13 mouse cellular contexts compared by ENCODE assay signal in genomic region chr6:95483127-95483526, GRCm38 (mm10).
DNase-seq lines count a peak whose midpoint lies in the region; ATAC-seq and TF ChIP-seq lines count a peak whose summit lies in the region.
"Had no signal": no experiment of that assay in that cellular context is flagged by ENCODE, and none has a peak within 500 bp of the region (broad histone marks: within the 10 kb centered on the region; RNA-seq: fewer than 3 reads in every experiment).

No protein-coding gene starts in this region.

- DNase-seq in hindbrain, postnatal 0 days (ENCODE audit: low spot score) = peak; percentile 47
- DNase-seq in urinary bladder, postnatal 14 days (ENCODE audit: low spot score) = peak; percentile 22
- no peak for DNase-seq in urinary bladder, adult 2 months (ENCODE audit: low spot score)
- peak; percentile 68 for DNase-seq in heart, postnatal 10 days
- DNase-seq in layer of hippocampus, adult 2 months (ENCODE audit: low spot score in 2 of 2) = no peak
- no peak for DNase-seq in layer of hippocampus, adult 9-10 months (ENCODE audit: low spot score)
- DNase-seq: liver; right cerebral cortex, postnatal 25 days; thymus, postnatal 4 days had no signal

- H3K4me1 ChIP-seq in hindbrain, postnatal 0 days (ENCODE audit: insufficient read depth, low read length) = 0 out of 2 replicates have a peak, but pooled peaks cover 5% of the 10 kb centered on the region
- peaks cover 7% of the 10 kb centered on the region; the same call in 1 of the 2 replicates for H3K4me1 ChIP-seq in hindbrain, embryonic 16.5 days (ENCODE audit: control insufficient read depth, insufficient read depth, low read depth, low read length)

- WGBS in hindbrain, postnatal 0 days = 44% methylated on average over 6 of the region's 6 CpGs
- 54% methylated on average over 6 of the region's 6 CpGs for WGBS in hindbrain, embryonic 16.5 days

- H3K9me3 ChIP-seq in hindbrain, postnatal 0 days (ENCODE audit: low read length) = no peaks in the 10 kb centered on the region
- H3K9me3 ChIP-seq in hindbrain, embryonic 16.5 days (ENCODE audit: control insufficient read depth, low read length) = no peaks in the 10 kb centered on the region
- H3K9me3 ChIP-seq: G1E; midbrain, embryonic 13.5 days had no signal

- peak; percentile 53; the same call in 1 of the 2 replicates for ATAC-seq in hindbrain, postnatal 0 days
- ATAC-seq in hindbrain, embryonic 16.5 days = no peak

- no peak overlapping the region for H3K9ac ChIP-seq in hindbrain, postnatal 0 days (replicated peaks; ENCODE audit: low read length)
- H3K9ac ChIP-seq in hindbrain, embryonic 16.5 days (ENCODE audit: low read depth, low read length) = no peak overlapping the region
- H3K9ac ChIP-seq: embryonic facial prominence, embryonic 13.5 days; midbrain, embryonic 13.5 days had no signal

- H3K27me3 ChIP-seq in hindbrain, postnatal 0 days (ENCODE audit: insufficient read depth, low read length) = no peaks in the 10 kb centered on the region
- no peaks in the 10 kb centered on the region for H3K27me3 ChIP-seq in hindbrain, embryonic 16.5 days (replicated peaks; ENCODE audit: control insufficient read depth, insufficient read depth, low read length)
- H3K27me3 ChIP-seq: embryonic facial prominence, embryonic 13.5 days; midbrain, embryonic 13.5 days had no signal

- H3K4me3 ChIP-seq in hindbrain, postnatal 0 days (ENCODE audit: low read length) = no peak overlapping the region
- H3K4me3 ChIP-seq in hindbrain, embryonic 16.5 days (ENCODE audit: low read length) = no peak overlapping the region
- no peak overlapping the region for H3K4me3 ChIP-seq in layer of hippocampus, adult 2 months
- H3K4me3 ChIP-seq: embryonic facial prominence, embryonic 13.5 days; midbrain, embryonic 13.5 days had no signal

- H3K36me3 ChIP-seq in hindbrain, postnatal 0 days (ENCODE audit: insufficient read depth, low read length) = no peaks in the 10 kb centered on the region
- no peaks in the 10 kb centered on the region for H3K36me3 ChIP-seq in hindbrain, embryonic 16.5 days (ENCODE audit: control insufficient read depth, insufficient read depth, low read length)
- H3K36me3 ChIP-seq: midbrain, embryonic 13.5 days had no signal

- no peak overlapping the region for H3K4me2 ChIP-seq in hindbrain, postnatal 0 days (ENCODE audit: low read depth, low read length)
- no peak overlapping the region for H3K4me2 ChIP-seq in hindbrain, embryonic 16.5 days (ENCODE audit: low read length)
- H3K4me2 ChIP-seq: embryonic facial prominence, embryonic 13.5 days; midbrain, embryonic 13.5 days had no signal

- H3K27ac ChIP-seq in hindbrain, postnatal 0 days = no peak overlapping the region
- no peak overlapping the region for H3K27ac ChIP-seq in hindbrain, embryonic 16.5 days (ENCODE audit: low read depth, low read length)
- no peak overlapping the region for H3K27ac ChIP-seq in layer of hippocampus, adult 2 months
- H3K27ac ChIP-seq: embryonic facial prominence, embryonic 13.5 days; midbrain, embryonic 13.5 days had no signal

- intact Hi-C loops in heart, postnatal 10 days (cut with DNase I) = loop anchor here (1.0 to 10.0 kb wide), 3 partner anchors 11 to 1522 kb away; no protein-coding TSS in a partner anchor

- no peak for TF ChIP-seq CTCF in hindbrain, postnatal 0 days (IDR thresholded peaks at IDR 0.05; ENCODE audit: low read depth)
- TF ChIP-seq CTCF in layer of hippocampus, adult 2 months (conservative IDR thresholded peaks at IDR 0.05) = no peak

Comparison
In these comparisons a context has a peak if more than half of its experiments do, and no peak if none do; other contexts are left out.
1. DNase-seq: peak in hindbrain, postnatal 0 days (single experiment), urinary bladder, postnatal 14 days (single experiment) and heart, postnatal 10 days (2 of 2); none in urinary bladder, adult 2 months (single experiment), layer of hippocampus, adult 2 months (0 of 2) and layer of hippocampus, adult 9-10 months (single experiment).